ENCODE assay signal across 27 mouse cellular contexts in the genomic region with DNA sequence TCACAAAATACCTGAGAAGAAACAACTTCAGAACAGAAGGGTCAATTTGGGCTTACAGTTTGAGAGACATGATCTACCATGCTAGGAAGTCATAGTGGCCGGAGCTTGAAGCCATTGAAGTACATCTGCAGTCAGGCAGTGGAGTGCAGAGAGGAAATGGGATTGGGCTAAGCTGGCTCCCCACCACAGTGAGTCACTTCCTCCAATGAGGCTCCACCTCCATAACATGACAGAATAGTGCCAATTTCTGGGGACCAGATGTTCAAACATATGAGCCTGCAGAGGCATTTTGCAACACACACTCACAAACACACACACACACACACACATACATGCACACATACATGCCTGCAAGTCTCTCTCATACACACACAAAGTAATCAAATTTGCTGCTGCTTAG.
A peak's percentile ranks its signal among the peaks of the same experiment; 100 is the strongest.
DNase-seq lines count a peak whose midpoint lies in the region; ATAC-seq and TF ChIP-seq lines count a peak whose summit lies in the region.
"Had no signal": no experiment of that assay in that cellular context is flagged by ENCODE, and none has a peak within 500 bp of the region (broad histone marks: within the 10 kb centered on the region; RNA-seq: fewer than 3 reads in every experiment).

No protein-coding gene starts in this region.

- TF ChIP-seq EP300 in MEL (IDR thresholded peaks at IDR 0.05; ENCODE audit: low read depth in 1 of 2, low read length in 2 of 2): no peak

- no peak overlapping the region for H3K9ac ChIP-seq in MEL (ENCODE audit: control insufficient read depth, low read depth, low read length, poor library complexity, severe bottlenecking)
- no peak overlapping the region for H3K9ac ChIP-seq in forebrain, embryonic 14.5 days (ENCODE audit: low read length)
- H3K9ac ChIP-seq: forebrain, postnatal 0 days; heart, embryonic 15.5 days; hindbrain, embryonic 13.5 days; liver, embryonic 14.5 days; lung, embryonic 14.5 days; midbrain, embryonic 13.5 days had no signal

- WGBS in thymus, adult 2 months: 14% methylated on average over 1 of the region's 1 CpGs
- 91% methylated on average over 1 of the region's 1 CpGs for WGBS in forebrain, embryonic 14.5 days

- TF ChIP-seq CTCF in MEL (IDR thresholded peaks at IDR 0.05 in 2 of 3, conservative IDR thresholded peaks at IDR 0.05 in 1 of 3; ENCODE audit: control insufficient read depth in 1 of 3, insufficient read depth in 1 of 3, low read depth in 2 of 3, low read length in 3 of 3, poor library complexity in 1 of 3, severe bottlenecking in 1 of 3): no peak
- no peak for TF ChIP-seq CTCF in thymus, adult 2 months (IDR thresholded peaks at IDR 0.05; ENCODE audit: borderline replicate concordance, control insufficient read depth, extremely low read depth, insufficient read depth, low read length, poor library complexity)

- no peaks in the 10 kb centered on the region for H3K79me2 ChIP-seq in MEL (ENCODE audit: control insufficient read depth, insufficient read depth, low read length, poor library complexity)

- no peak for TF ChIP-seq RAD21 in MEL (IDR thresholded peaks at IDR 0.05; ENCODE audit: low read depth, low read length)

- TF ChIP-seq POLR2A in MEL (IDR thresholded peaks at IDR 0.05; ENCODE audit: control insufficient read depth in 1 of 2, insufficient read depth in 1 of 2, low read depth in 1 of 2, low read length in 2 of 2, poor library complexity in 1 of 2): no peak
- no peak for TF ChIP-seq POLR2A in thymus, adult 2 months (IDR thresholded peaks at IDR 0.05; ENCODE audit: control insufficient read depth, extremely low read depth, insufficient read depth, low read length, poor library complexity)

- no peaks in the 10 kb centered on the region for H3K9me3 ChIP-seq in MEL (replicated peaks; ENCODE audit: insufficient read depth, low read length)
- no peaks in the 10 kb centered on the region for H3K9me3 ChIP-seq in forebrain, embryonic 14.5 days (replicated peaks; ENCODE audit: control insufficient read depth, low read length)
- H3K9me3 ChIP-seq: heart, embryonic 10.5 days; heart, embryonic 15.5 days; hindbrain, embryonic 13.5 days; midbrain, embryonic 13.5 days had no signal

- peaks cover 3 to 6% of the 10 kb centered on the region in 2 experiments for H3K27me3 ChIP-seq in MEL (ENCODE audit: control insufficient read depth in 1 of 2, insufficient read depth in 2 of 2, low read length in 2 of 2)
- no peaks in the 10 kb centered on the region for H3K27me3 ChIP-seq in thymus, adult 2 months (ENCODE audit: control insufficient read depth, insufficient read depth, low read length)
- no peaks in the 10 kb centered on the region for H3K27me3 ChIP-seq in forebrain, embryonic 14.5 days (replicated peaks; ENCODE audit: control insufficient read depth, insufficient read depth, low read length)
- H3K27me3 ChIP-seq: heart, embryonic 15.5 days; hindbrain, embryonic 13.5 days; midbrain, embryonic 13.5 days had no signal

- no peak overlapping the region for H3K27ac ChIP-seq in MEL (ENCODE audit: control insufficient read depth, low read depth, low read length)
- H3K27ac ChIP-seq in thymus, adult 2 months (ENCODE audit: control insufficient read depth, insufficient read depth, low read length): no peak overlapping the region
- H3K27ac ChIP-seq in forebrain, embryonic 14.5 days (ENCODE audit: low read depth, low read length): no peak overlapping the region
- H3K27ac ChIP-seq: heart, embryonic 10.5 days; heart, embryonic 15.5 days; hindbrain, embryonic 13.5 days; liver, embryonic 14.5 days; midbrain, embryonic 13.5 days had no signal

- no peaks in the 10 kb centered on the region for H3K36me3 ChIP-seq in MEL (ENCODE audit: control insufficient read depth in 1 of 2, insufficient read depth in 2 of 2, low read length in 2 of 2)
- no peaks in the 10 kb centered on the region for H3K36me3 ChIP-seq in thymus, adult 2 months (ENCODE audit: control insufficient read depth, insufficient read depth, low read length)
- no peaks in the 10 kb centered on the region for H3K36me3 ChIP-seq in forebrain, embryonic 14.5 days (ENCODE audit: control insufficient read depth, insufficient read depth, low read length)
- H3K36me3 ChIP-seq: heart, embryonic 10.5 days; heart, embryonic 15.5 days; hindbrain, embryonic 13.5 days; midbrain, embryonic 13.5 days had no signal

- no peak overlapping the region for H3K4me3 ChIP-seq in MEL (ENCODE audit: control insufficient read depth in 1 of 2, insufficient read depth in 1 of 2, low read depth in 2 of 2, low read length in 2 of 2)
- H3K4me3 ChIP-seq in thymus, adult 2 months (ENCODE audit: control insufficient read depth, insufficient read depth, low read length): no peak overlapping the region
- no peak overlapping the region for H3K4me3 ChIP-seq in forebrain, embryonic 14.5 days (ENCODE audit: low read depth, low read length)
- H3K4me3 ChIP-seq: heart, embryonic 10.5 days; heart, embryonic 15.5 days; hindbrain, embryonic 13.5 days; midbrain, embryonic 13.5 days had no signal

- peak; percentile 99 for ATAC-seq in granulocyte monocyte progenitor cell, adult 5-6 weeks (replicated peaks; ENCODE audit: poor library complexity, severe bottlenecking)
- no peak for ATAC-seq in erythroid progenitor cell, adult 5-6 weeks (replicated peaks; ENCODE audit: low FRiP score, poor library complexity, severe bottlenecking)
- ATAC-seq in forebrain, embryonic 14.5 days: no peak
- ATAC-seq: forebrain, postnatal 0 days; intestine, postnatal 0 days; midbrain, embryonic 13.5 days had no signal

- no peaks in the 10 kb centered on the region for H3K4me1 ChIP-seq in MEL (ENCODE audit: control insufficient read depth in 1 of 2, insufficient read depth in 2 of 2, low read length in 2 of 2)
- no peaks in the 10 kb centered on the region for H3K4me1 ChIP-seq in thymus, adult 2 months (replicated peaks; ENCODE audit: control insufficient read depth, insufficient read depth, low read length)
- H3K4me1 ChIP-seq in forebrain, embryonic 14.5 days (ENCODE audit: control insufficient read depth, insufficient read depth, low read length): no peaks in the 10 kb centered on the region
- H3K4me1 ChIP-seq: heart, embryonic 10.5 days; heart, embryonic 15.5 days; hindbrain, embryonic 13.5 days had no signal

- DNase-seq in right cerebral cortex, postnatal 25 days: peak; percentile 1
- no peak for DNase-seq in right cerebral cortex, adult 18-20 months
- DNase-seq in MEL (ENCODE audit: low read depth, low spot score): peak; percentile 14
- DNase-seq in skeletal muscle tissue, adult 2 months (ENCODE audit: low read depth, low spot score): peak; percentile 9
- DNase-seq in thymus, adult 2 months: no peak
- no peak for DNase-seq in forebrain, embryonic 14.5 days (ENCODE audit: low spot score)
- DNase-seq: adrenal gland, postnatal 25 days; cerebellum, adult 2 months; cerebellum, postnatal 14 days; embryo, embryonic 11 days; forebrain, postnatal 0 days; gastrocnemius, postnatal 10 days; heart, postnatal 36 days; kidney, postnatal 14 days; liver; lung, embryonic 14.5 days; right cerebral cortex, postnatal 14 days; spleen, adult 18-20 months; thymus, postnatal 36 days had no signal

- H3K4me2 ChIP-seq in forebrain, embryonic 14.5 days (ENCODE audit: low read length): no peak overlapping the region
- H3K4me2 ChIP-seq: heart, embryonic 15.5 days; hindbrain, embryonic 13.5 days; lung, embryonic 14.5 days; midbrain, embryonic 13.5 days had no signal

TF ChIP-seq in MEL, 35 proteins besides CTCF, POLR2A, EP300 and RAD21:
- TF ChIP-seq MEF2A (IDR thresholded peaks at IDR 0.05; ENCODE audit: extremely low read depth, insufficient replicate concordance, low read depth, low read length, poor library complexity, severe bottlenecking): no peak
- no peak for TF ChIP-seq NELFE (IDR thresholded peaks at IDR 0.05; ENCODE audit: low read depth, low read length)
- TF ChIP-seq CHD2 (IDR thresholded peaks at IDR 0.05; ENCODE audit: low read length): no peak
- no peak for TF ChIP-seq TAL1 (IDR thresholded peaks at IDR 0.05; ENCODE audit: low read length)
- no peak for TF ChIP-seq MAFK (IDR thresholded peaks at IDR 0.05; ENCODE audit: borderline replicate concordance, low read depth, low read length)
- no peak for TF ChIP-seq ZC3H11A (IDR thresholded peaks at IDR 0.05; ENCODE audit: low read depth, low read length)
- no peak for TF ChIP-seq ELF1 (IDR thresholded peaks at IDR 0.05; ENCODE audit: low read depth, low read length)
- TF ChIP-seq HCFC1 (IDR thresholded peaks at IDR 0.05; ENCODE audit: low read depth, low read length): no peak
- no peak for TF ChIP-seq RCOR1 (IDR thresholded peaks at IDR 0.05; ENCODE audit: low read depth, low read length)
- TF ChIP-seq TBP (IDR thresholded peaks at IDR 0.05; ENCODE audit: low read depth, low read length): no peak
- no peak for TF ChIP-seq CHD1 (IDR thresholded peaks at IDR 0.05; ENCODE audit: low read depth, low read length)
- no peak for TF ChIP-seq SIN3A (IDR thresholded peaks at IDR 0.05; ENCODE audit: low read length)
- no peak for TF ChIP-seq MAX (IDR thresholded peaks at IDR 0.05; ENCODE audit: low read length)
- no peak for TF ChIP-seq USF2 (IDR thresholded peaks at IDR 0.05; ENCODE audit: borderline replicate concordance in 1 of 2, insufficient read depth in 1 of 2, low read depth in 1 of 2, low read length in 2 of 2)
- no peak for TF ChIP-seq NRF1 (IDR thresholded peaks at IDR 0.05; ENCODE audit: insufficient read depth, low read depth, low read length, poor library complexity, severe bottlenecking)

Comparison
In these comparisons a context has a peak if more than half of its experiments do, and no peak if none do; other contexts are left out.
1. DNase-seq: peak in right cerebral cortex, postnatal 25 days (single experiment), MEL (single experiment) and skeletal muscle tissue, adult 2 months (single experiment); none in right cerebral cortex, adult 18-20 months (single experiment), thymus, adult 2 months (single experiment) and forebrain, embryonic 14.5 days (single experiment).